ENCODE assay signal across 8 mouse cellular contexts in the genomic region with DNA sequence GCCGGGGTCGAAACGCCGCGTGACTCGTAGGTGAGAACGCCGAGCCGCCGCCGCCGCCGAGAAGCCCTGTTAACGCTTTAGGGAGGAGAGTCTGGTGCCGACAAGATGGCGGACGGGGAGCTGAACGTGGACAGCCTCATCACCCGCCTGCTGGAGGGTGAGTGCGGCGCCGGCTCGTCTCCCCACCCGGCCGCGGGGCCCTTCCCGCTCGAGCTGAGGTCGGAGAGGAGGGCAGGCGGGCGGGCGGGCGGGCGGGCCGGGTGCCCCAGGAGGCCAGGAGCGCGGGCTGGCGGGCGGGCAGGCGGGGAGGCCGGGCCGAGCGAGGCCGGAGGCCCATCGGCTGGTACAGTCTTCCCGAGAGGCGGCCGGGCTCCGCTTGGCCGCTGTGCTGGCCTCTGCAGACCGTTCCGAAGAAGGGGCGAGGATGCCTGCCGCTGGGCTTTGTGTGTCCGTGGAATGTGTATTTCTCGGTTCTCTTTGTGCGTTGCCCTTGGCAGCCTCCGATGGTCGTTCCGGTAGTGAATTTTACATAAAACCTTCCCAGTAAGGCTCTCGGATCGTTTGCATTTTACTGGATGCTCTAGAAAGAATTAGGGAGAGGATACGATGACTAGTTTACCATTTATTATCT. TPM values are rescaled to one million over a fixed set of nuclear protein-coding genes. Genes with fewer than 3 reads are reported as not detected.
DNase-seq lines count a peak whose midpoint lies in the region; ATAC-seq and TF ChIP-seq lines count a peak whose summit lies in the region.

No protein-coding gene starts in this region.

- under 1% methylated on average over 55 of the region's 63 CpGs for WGBS in limb, embryonic 15.5 days
- WGBS in neural tube, embryonic 12.5 days, result 1% methylated on average over 55 of the region's 63 CpGs

- TF ChIP-seq CTCF in E14TG2a.4 (conservative IDR thresholded peaks at IDR 0.05; ENCODE audit: low read length), result no peak

- peaks cover 43% of the 10 kb centered on the region for H3K4me1 ChIP-seq in E14TG2a.4 (replicated peaks; ENCODE audit: low read depth, low read length)
- H3K4me1 ChIP-seq in brown adipose tissue, adult 24 weeks (ENCODE audit: control insufficient read depth, insufficient read depth, insufficient read length, low read length), result peaks cover 6% of the 10 kb centered on the region
- H3K4me1 ChIP-seq in limb, embryonic 15.5 days, result peaks cover 3% of the 10 kb centered on the region; the same call in 1 of the 2 replicates
- H3K4me1 ChIP-seq in neural tube, embryonic 12.5 days, result peaks cover 10% of the 10 kb centered on the region; the same call in 1 of the 2 replicates

- no peaks in the 10 kb centered on the region for H3K27me3 ChIP-seq in E14TG2a.4 (ENCODE audit: insufficient read depth, low read length)
- no peaks in the 10 kb centered on the region for H3K27me3 ChIP-seq in limb, embryonic 15.5 days
- H3K27me3 ChIP-seq in neural tube, embryonic 12.5 days (replicated peaks), result no peaks in the 10 kb centered on the region

- peak overlapping the region; percentile 51 for H3K4me2 ChIP-seq in limb, embryonic 15.5 days
- peak overlapping the region; percentile 67 for H3K4me2 ChIP-seq in neural tube, embryonic 12.5 days (replicated peaks)

- peak; percentile 77 for ATAC-seq in limb, embryonic 15.5 days (ENCODE audit: insufficient number of reproducible peaks, low FRiP score, low TSS enrichment, low read depth)
- peak; percentile 88 for ATAC-seq in neural tube, embryonic 12.5 days (ENCODE audit: low FRiP score, low read depth)

- peak overlapping the region; percentile 94 for H3K4me3 ChIP-seq in E14TG2a.4 (replicated peaks; ENCODE audit: low read length)
- H3K4me3 ChIP-seq in brown adipose tissue, adult 24 weeks (ENCODE audit: insufficient read depth, low read depth, low read length), result peak overlapping the region; percentile 98
- H3K4me3 ChIP-seq in limb, embryonic 15.5 days, result peak overlapping the region; percentile 66
- H3K4me3 ChIP-seq in neural tube, embryonic 12.5 days, result peak overlapping the region; percentile 96

- H3K9ac ChIP-seq in limb, embryonic 15.5 days, result peak overlapping the region; percentile 91
- H3K9ac ChIP-seq in neural tube, embryonic 12.5 days, result peak overlapping the region; percentile 99

- no peaks in the 10 kb centered on the region for H3K36me3 ChIP-seq in E14TG2a.4 (ENCODE audit: insufficient read depth, low read length)
- H3K36me3 ChIP-seq in limb, embryonic 15.5 days, result no peaks in the 10 kb centered on the region
- no peaks in the 10 kb centered on the region for H3K36me3 ChIP-seq in neural tube, embryonic 12.5 days

- peak; percentile 41 to 53 for DNase-seq in layer of hippocampus, postnatal 14 days (ENCODE audit: low spot score in 2 of 2)
- no peak for DNase-seq in layer of hippocampus, adult 9-11 months
- peak; percentile 35 for DNase-seq in forelimb bud, embryonic 11.5 days (ENCODE audit: low read depth, low spot score)
- no peak for DNase-seq in kidney, postnatal 10 days

- no peaks in the 10 kb centered on the region for H3K9me3 ChIP-seq in E14TG2a.4 (ENCODE audit: low read length)
- H3K9me3 ChIP-seq in limb, embryonic 15.5 days, result no peaks in the 10 kb centered on the region
- no peaks in the 10 kb centered on the region for H3K9me3 ChIP-seq in neural tube, embryonic 12.5 days

- peak overlapping the region; percentile 95 for H3K27ac ChIP-seq in brown adipose tissue, adult 24 weeks (replicated peaks; ENCODE audit: low read depth, low read length)
- H3K27ac ChIP-seq in limb, embryonic 15.5 days, result peak overlapping the region; percentile 98
- H3K27ac ChIP-seq in neural tube, embryonic 12.5 days, result peak overlapping the region; percentile 99

RNA-seq across cellular contexts. Expression of a gene that starts 0.7 kb away (rescaled TPM):
- 100 to 1,000 TPM; 382 to 407 TPM for total RNA-seq in layer of hippocampus, postnatal 14 days (2021)
- 510 and 585 TPM in 2 replicates for polyA plus RNA-seq in brown adipose tissue, adult 24 weeks (2012; ENCODE audit: insufficient read depth, insufficient read length, missing spikeins)
- polyA plus RNA-seq in limb, embryonic 15.5 days (2015; fragmentation: Nextera tagmentation; extraction: Ambion mirVana), result 183 and 188 TPM in 2 replicates
- 201 and 218 TPM in 2 replicates for polyA plus RNA-seq in neural tube, embryonic 12.5 days (2016; fragmentation: Nextera tagmentation; extraction: Ambion mirVana)

Comparison
In these comparisons a context has a peak if more than half of its experiments do, and no peak if none do; other contexts are left out.
1. DNase-seq: peak in layer of hippocampus, postnatal 14 days (2 of 2) and forelimb bud, embryonic 11.5 days (single experiment); none in layer of hippocampus, adult 9-11 months (single experiment) and kidney, postnatal 10 days (single experiment).
2. Peak in every context shown above with its lines, with median percentiles within 50 percentile points of each other: H3K4me3 ChIP-seq and H3K27ac ChIP-seq.